Mouse (Mus musculus) liver, adult 2 months (tissue): Measurements from ENCODE around the gene Lrp10.

ENCODE experiments used
- CTCF ChIP-seq: fragments of 200-500 bp; IDR thresholded peaks from 2 replicates; pipeline ENCODE4 v1.5.1; 2011; ENCODE audit warnings: low read depth, low read length, control low read depth
- POLR2A ChIP-seq: fragments of 200-500 bp; IDR thresholded peaks from 2 replicates; pipeline ENCODE4 v1.6.1; 2011; ENCODE audit warnings: low read length, control low read depth; ENCODE audit not compliant: insufficient read depth; ENCODE audit errors: extremely low read depth

DNA sequence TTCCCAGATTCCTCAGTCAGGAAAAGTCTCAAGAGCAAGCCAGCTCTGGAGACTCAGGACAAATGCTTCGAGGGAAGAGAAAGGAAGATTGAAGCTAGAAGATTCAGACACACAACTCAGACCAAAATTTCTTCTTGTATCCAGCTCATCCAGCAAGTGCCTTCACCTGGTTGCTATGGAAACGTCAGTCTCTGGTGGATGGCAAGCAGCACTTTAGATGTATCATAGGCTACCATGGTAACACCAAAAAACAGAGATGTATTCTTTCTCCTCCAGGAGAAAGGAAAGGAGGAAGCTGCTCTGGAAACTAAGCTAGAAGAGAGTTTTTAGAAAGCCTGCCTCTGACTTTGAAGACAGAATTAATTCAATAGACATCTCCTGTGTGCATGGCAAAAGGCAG, 23.8 kb downstream of the Lrp10 start:
- TF ChIP-seq CTCF (no peak), POLR2A (no peak)
